Mouse (Mus musculus): ENCODE results near the gene Kntc1. TPM values are rescaled to one million over a fixed set of nuclear protein-coding genes. Genes with fewer than 3 reads are reported as not detected.
"Not testable (repeated sequence)": the region's sequence is repeated elsewhere in the genome, so short reads cannot be mapped to it uniquely, and the experiment has no call there.

Kntc1 gene
- polyA plus RNA-seq (2012; rRNA removed), result 0.33 and 0.54 TPM in 2 replicates

DNA sequence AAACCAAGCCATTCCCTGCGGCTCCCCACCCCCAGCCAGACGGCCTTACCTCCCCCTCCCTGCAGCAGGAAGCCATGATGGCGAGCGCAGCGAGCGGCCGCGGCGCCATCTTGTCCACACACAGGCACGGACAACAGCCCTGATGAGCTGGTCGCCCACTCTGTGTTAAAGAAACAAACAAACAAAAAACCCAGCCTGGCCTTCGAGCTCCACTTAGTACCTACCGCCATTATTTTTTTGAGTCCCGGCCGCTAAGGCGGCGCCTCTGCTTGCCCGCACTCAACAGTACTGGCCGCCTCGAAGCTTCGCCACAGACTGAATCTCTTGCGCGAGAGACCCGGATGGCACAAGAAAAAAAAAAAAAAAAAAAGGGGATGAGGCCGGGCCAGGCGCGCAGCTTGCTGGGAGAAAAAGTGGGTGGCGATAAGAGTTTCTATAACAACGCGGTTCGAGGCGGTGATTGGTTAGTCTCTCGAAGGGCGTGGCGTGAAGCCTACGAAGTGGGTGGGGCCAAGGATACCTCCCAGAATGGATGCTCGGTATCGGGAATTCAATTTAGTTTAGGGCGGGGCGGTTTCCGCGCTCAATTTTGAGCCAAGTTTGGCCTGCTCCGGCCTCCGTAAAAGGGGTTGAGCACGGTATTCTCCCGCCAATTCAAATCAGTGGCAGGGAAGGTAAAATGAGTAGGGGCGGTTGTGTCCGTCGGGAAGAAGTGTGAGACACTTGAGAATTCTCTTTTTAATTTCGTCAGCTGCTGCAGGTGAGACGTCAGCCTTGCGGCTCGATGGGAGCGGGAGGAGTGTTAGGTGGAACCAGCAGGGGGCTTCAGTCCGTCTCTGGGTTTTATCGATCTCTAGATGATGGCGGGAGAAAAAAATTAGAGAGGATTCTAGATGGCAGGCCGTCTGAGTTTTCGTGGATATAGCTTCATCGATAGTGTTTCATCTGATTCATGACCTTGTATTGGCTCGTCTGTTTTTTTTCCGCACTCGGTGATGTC lies at the start of gene Kntc1, which contains the start of gene Rsrc2:
Gene Kntc1, plus strand, starts transcription at position 652 of the 1,000 bp plus-strand sequence.
Gene Rsrc2, minus strand, starts transcription at position 350 of the 1,000 bp plus-strand sequence.
- WGBS, result under 1% methylated on average over 63 of the region's 63 CpGs
- DNase-seq, result peak; percentile 99 to 100

DNA sequence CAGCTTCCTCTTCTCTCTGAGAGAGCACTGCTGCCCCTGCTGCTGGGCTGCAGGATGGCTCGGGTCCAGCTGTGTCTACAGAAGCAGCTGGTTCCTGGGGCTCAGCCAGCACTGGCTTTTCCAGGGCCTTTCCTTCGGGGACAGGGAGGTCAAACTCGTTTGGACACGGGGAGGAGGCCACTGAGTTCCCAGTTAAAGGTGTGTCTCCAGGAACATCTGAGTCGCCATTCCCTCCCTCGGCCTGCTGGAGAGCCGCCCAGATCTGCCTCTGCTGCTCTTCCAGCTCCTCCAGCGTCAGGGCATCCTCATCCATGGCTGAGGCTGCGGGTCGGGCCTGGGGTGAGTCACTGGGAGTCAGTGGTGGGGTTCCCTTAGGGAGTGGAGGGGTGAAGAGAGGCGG lies 48.9 kb upstream of the Kntc1 start:
- no peak overlapping the region for H3K27ac ChIP-seq (ENCODE audit: insufficient read depth, low read length)
- peak; percentile 41 to 45 for DNase-seq
- no peaks in the 10 kb centered on the region for H3K27me3 ChIP-seq (ENCODE audit: control insufficient read depth, insufficient read depth, low read length)
- no peak overlapping the region for H3K4me3 ChIP-seq (replicated peaks; ENCODE audit: insufficient read depth, low read depth, low read length)
- TF ChIP-seq CTCF (IDR thresholded peaks at IDR 0.05; ENCODE audit: borderline replicate concordance, insufficient read depth, low read depth, low read length), result no peak
- no peak for TF ChIP-seq POLR2A (IDR thresholded peaks at IDR 0.05; ENCODE audit: borderline replicate concordance, insufficient read depth, low read length)
- H3K4me1 ChIP-seq (ENCODE audit: control insufficient read depth, insufficient read depth, low read length), result no peaks in the 10 kb centered on the region
- WGBS, result 16% methylated on average over 11 of the region's 11 CpGs

More for the DNA sequence above, at the start of gene Kntc1, which contains the start of gene Rsrc2:
- Histone ChIP-seq H3K4me3 (replicated peaks; ENCODE audit: insufficient read depth, low read depth, low read length) (peak within 1 kb of the TSS; percentile 93), H3K27ac (ENCODE audit: insufficient read depth, low read length) (peak within 1 kb of the TSS; percentile 94), H3K27me3 (ENCODE audit: control insufficient read depth, insufficient read depth, low read length) (no peaks in the 10 kb centered on the region), H3K4me1 (ENCODE audit: control insufficient read depth, insufficient read depth, low read length) (no peaks in the 10 kb centered on the region; the same call in 1 of the 2 replicates)
- TF ChIP-seq CTCF (IDR thresholded peaks at IDR 0.05; ENCODE audit: borderline replicate concordance, insufficient read depth, low read depth, low read length) (0 out of 2 replicates have a peak, but pooled peaks have one; percentile 4), POLR2A (IDR thresholded peaks at IDR 0.05; ENCODE audit: borderline replicate concordance, insufficient read depth, low read length) (peak; percentile 90)

DNA sequence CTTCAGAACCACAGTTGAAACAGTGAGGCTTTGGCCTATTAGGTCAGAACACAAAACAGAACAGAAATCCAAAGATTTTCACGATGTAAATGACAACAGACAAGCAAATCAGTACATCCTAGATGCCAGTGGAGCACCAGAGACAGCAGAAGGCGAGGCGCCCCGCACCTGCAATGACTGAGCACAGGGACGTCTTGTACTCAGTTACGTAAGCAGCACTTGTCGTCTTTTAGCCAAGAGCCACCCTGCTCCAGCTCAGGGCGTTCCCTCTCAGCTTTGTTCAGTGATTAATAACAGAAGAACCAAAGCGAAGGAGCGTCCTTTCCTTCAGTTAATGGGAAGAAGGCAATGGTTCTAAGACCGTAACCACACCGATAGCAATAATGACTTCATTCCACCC lies 40.9 kb upstream of the Kntc1 start:
- 92% methylated on average over 12 of the region's 12 CpGs for WGBS
- Histone ChIP-seq H3K4me1 (ENCODE audit: control insufficient read depth, insufficient read depth, low read length) (no peaks in the 10 kb centered on the region), H3K27ac (ENCODE audit: insufficient read depth, low read length) (no peak overlapping the region), H3K27me3 (ENCODE audit: control insufficient read depth, insufficient read depth, low read length) (no peaks in the 10 kb centered on the region), H3K4me3 (replicated peaks; ENCODE audit: insufficient read depth, low read depth, low read length) (no peak overlapping the region)
- no peak for DNase-seq
- TF ChIP-seq CTCF (IDR thresholded peaks at IDR 0.05; ENCODE audit: borderline replicate concordance, insufficient read depth, low read depth, low read length), result no peak
- TF ChIP-seq POLR2A (IDR thresholded peaks at IDR 0.05; ENCODE audit: borderline replicate concordance, insufficient read depth, low read length), result no peak

DNA sequence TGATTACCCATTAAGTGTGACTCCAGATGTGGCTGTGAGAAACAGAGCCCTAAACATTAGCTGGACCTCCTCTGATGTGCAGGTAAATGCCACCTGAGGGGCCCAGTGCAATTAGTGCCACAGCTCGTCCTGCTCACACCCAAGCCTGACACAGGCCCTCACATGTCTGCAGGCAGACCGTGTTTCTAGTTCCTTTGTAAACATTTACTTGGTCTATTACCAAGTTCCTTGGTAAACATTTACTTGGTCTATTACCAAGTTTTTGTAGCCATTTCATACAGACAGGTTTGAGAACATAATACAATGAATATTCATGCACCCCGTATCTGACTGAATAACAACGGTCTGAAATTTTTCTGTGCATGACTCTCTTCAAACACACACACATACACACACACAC lies 39.9 kb upstream of the Kntc1 start:
- no peaks in the 10 kb centered on the region for H3K4me1 ChIP-seq (ENCODE audit: control insufficient read depth, insufficient read depth, low read length)
- WGBS, result 90% methylated on average over 4 of the region's 4 CpGs
- DNase-seq, result no peak
- no peak overlapping the region for H3K27ac ChIP-seq (ENCODE audit: insufficient read depth, low read length)
- no peaks in the 10 kb centered on the region for H3K27me3 ChIP-seq (ENCODE audit: control insufficient read depth, insufficient read depth, low read length)
- H3K4me3 ChIP-seq (replicated peaks; ENCODE audit: insufficient read depth, low read depth, low read length), result no peak overlapping the region
- TF ChIP-seq CTCF (IDR thresholded peaks at IDR 0.05; ENCODE audit: borderline replicate concordance, insufficient read depth, low read depth, low read length) (no peak), POLR2A (IDR thresholded peaks at IDR 0.05; ENCODE audit: borderline replicate concordance, insufficient read depth, low read length) (no peak)

DNA sequence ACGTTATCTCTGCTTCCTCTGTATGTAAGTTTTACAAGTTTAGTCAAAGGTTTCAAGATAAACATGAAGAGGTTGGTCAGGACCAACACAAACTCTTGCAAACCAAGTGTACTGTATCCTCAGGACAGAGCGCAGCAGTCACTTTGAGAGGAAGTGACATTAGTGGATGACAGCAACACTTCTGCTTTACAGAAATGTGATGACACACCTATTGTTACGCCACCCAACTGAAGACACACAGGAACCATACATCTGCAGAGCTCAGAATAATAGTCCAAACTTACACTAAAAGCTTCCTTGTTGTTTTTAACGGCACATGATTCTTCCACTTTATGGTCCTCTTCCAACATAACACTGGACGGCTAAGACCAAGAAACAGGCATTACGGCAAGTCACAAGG lies 35.7 kb upstream of the Kntc1 start:
- no peaks in the 10 kb centered on the region for H3K27me3 ChIP-seq (ENCODE audit: control insufficient read depth, insufficient read depth, low read length)
- no peaks in the 10 kb centered on the region for H3K4me1 ChIP-seq (ENCODE audit: control insufficient read depth, insufficient read depth, low read length)
- TF ChIP-seq POLR2A (IDR thresholded peaks at IDR 0.05; ENCODE audit: borderline replicate concordance, insufficient read depth, low read length) (no peak), CTCF (IDR thresholded peaks at IDR 0.05; ENCODE audit: borderline replicate concordance, insufficient read depth, low read depth, low read length) (no peak)
- WGBS, result 94% methylated on average over 6 of the region's 6 CpGs
- H3K4me3 ChIP-seq (replicated peaks; ENCODE audit: insufficient read depth, low read depth, low read length), result no peak overlapping the region
- DNase-seq, result no peak
- H3K27ac ChIP-seq (ENCODE audit: insufficient read depth, low read length), result no peak overlapping the region

DNA sequence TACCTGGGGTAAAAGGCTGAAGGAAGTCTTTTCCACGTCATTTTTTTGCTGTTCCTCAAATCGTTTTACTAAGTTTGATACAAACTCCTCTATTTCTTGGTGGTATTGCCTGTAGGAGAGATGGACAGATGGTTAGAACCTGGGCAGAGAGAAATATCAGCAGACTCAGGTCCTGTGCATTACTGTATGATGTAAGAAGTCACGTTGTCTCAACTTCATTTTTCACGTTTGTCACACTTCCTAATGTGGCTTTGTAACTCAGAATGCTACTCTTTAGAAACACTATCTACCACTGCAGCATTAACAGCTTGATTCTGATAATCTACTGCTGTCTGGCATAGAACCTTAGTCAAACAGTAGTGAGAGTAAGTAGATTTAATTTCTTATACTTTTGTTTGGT lies 34.9 kb upstream of the Kntc1 start:
- Histone ChIP-seq H3K27ac (ENCODE audit: insufficient read depth, low read length) (no peak overlapping the region), H3K4me1 (ENCODE audit: control insufficient read depth, insufficient read depth, low read length) (no peaks in the 10 kb centered on the region), H3K27me3 (ENCODE audit: control insufficient read depth, insufficient read depth, low read length) (no peaks in the 10 kb centered on the region), H3K4me3 (replicated peaks; ENCODE audit: insufficient read depth, low read depth, low read length) (no peak overlapping the region)
- DNase-seq, result no peak
- 85% methylated on average over 4 of the region's 4 CpGs for WGBS
- no peak for TF ChIP-seq POLR2A (IDR thresholded peaks at IDR 0.05; ENCODE audit: borderline replicate concordance, insufficient read depth, low read length)
- TF ChIP-seq CTCF (IDR thresholded peaks at IDR 0.05; ENCODE audit: borderline replicate concordance, insufficient read depth, low read depth, low read length), result no peak

DNA sequence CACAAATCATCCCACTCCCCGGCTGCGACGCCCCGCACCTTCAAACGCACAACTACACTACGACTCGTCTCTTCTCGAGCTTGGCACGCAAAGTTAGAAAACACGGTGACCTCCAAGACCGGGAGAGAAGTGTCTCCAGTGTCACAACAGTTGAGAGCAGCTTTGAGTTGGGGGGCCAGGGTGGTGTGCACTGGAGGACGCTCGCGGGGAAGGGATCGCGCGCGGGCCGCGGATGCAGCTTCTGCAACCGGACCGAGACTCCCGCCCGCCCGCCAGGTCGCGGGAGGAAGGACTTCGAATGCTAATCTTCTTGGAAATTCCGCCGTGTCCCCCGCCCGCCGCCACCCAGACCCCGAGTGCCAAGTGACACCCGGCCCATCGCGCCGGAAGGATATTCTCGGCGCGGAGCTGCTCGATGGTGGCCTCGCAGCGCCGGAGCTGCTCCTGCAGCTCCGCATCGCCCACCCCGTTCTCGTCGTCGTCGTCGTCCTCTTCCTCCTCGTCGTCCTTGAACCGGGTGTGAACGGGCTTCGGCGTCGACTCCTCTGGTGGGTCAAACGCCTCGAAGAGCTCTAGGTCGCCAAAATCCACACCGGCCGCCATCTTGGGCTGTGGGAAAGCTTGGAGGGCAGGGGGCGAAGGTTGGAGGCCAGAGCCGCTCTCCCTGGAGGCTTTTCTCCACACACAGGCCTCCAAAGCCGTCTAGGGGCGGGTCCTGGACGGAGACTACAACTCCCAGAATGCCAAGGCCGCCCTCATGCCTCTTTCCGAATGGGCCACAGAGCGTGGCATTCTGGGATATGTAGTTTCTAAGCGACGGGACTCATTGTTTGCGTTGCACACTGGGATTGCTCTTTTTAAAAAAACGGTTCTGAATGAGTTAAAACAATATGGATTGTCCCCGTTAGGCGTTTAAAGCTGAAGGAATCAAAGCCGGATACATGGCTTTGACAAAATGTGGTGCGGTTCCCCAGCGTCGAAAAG lies 28.9 kb upstream of the Kntc1 start, which contains the start of gene Zcchc8:
Gene Zcchc8, minus strand, starts transcription at position 773 of the 984 bp plus-strand sequence.
- peak; percentile 97 for DNase-seq
- TF ChIP-seq POLR2A (IDR thresholded peaks at IDR 0.05; ENCODE audit: borderline replicate concordance, insufficient read depth, low read length), result peak; percentile 72; the same call in 1 of the 2 replicates
- no peak for TF ChIP-seq CTCF (IDR thresholded peaks at IDR 0.05; ENCODE audit: borderline replicate concordance, insufficient read depth, low read depth, low read length)
- no peaks in the 10 kb centered on the region for H3K27me3 ChIP-seq (ENCODE audit: control insufficient read depth, insufficient read depth, low read length)
- peak within 1 kb of the TSS; percentile 76 for H3K4me3 ChIP-seq (replicated peaks; ENCODE audit: insufficient read depth, low read depth, low read length)
- peak within 1 kb of the TSS; percentile 80 for H3K27ac ChIP-seq (ENCODE audit: insufficient read depth, low read length)
- no peaks in the 10 kb centered on the region for H3K4me1 ChIP-seq (ENCODE audit: control insufficient read depth, insufficient read depth, low read length)
- under 1% methylated on average over 83 of the region's 83 CpGs for WGBS

DNA sequence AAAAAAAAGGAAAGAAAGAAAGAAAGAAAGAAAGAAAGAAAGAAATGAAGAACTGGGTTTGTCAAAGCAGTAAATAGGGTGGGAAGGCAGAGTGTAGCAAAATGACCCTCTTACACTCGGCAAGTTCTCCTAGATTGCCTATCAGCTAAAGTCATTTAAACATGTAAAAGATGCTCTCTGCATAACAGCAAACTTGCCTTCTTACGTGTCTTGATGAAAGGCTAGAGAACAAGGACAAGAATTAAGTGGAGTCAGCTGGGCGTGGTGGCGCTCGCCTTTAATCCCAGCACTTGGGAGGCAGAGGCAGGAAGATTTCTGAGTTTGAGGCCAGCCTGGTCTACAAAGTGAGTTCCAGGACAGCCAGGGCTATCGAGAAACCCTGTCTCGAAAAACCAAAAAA lies 25.7 kb upstream of the Kntc1 start:
- H3K4me3 ChIP-seq (replicated peaks; ENCODE audit: insufficient read depth, low read depth, low read length); DNase-seq; H3K27ac ChIP-seq (ENCODE audit: insufficient read depth, low read length); H3K27me3 ChIP-seq (ENCODE audit: control insufficient read depth, insufficient read depth, low read length); H3K4me1 ChIP-seq (ENCODE audit: control insufficient read depth, insufficient read depth, low read length): not testable (repeated sequence)
- 88% methylated on average over 7 of the region's 7 CpGs for WGBS

Data from cerebellum, adult 2 months (tissue).